Mouse (Mus musculus) brain, embryonic 14.5 days (tissue): ENCODE measurements at regions not wholly inside any gene's neighbourhood (a gene's known extent, or its start where the extent isn't known, plus 50 kb on each side); places are given as distances from the start of the nearest gene placed in this dataset.

Experiments
- CTCF ChIP-seq: fragments of 200-500 bp; IDR thresholded peaks from 2 replicates; pipeline ENCODE4 v1.5.1; 2012; ENCODE audit warnings: inconsistent platforms, mild to moderate bottlenecking, moderate library complexity, borderline replicate concordance; ENCODE audit not compliant: insufficient read depth, insufficient read length; ENCODE audit errors: extremely low read depth
- POLR2A ChIP-seq: fragments of 200-500 bp; IDR thresholded peaks from 2 replicates; pipeline ENCODE4 v1.6.1; 2012; ENCODE audit warnings: mild to moderate bottlenecking, inconsistent platforms, borderline replicate concordance; ENCODE audit not compliant: poor library complexity, insufficient read depth, insufficient read length, severe bottlenecking; ENCODE audit errors: extremely low read depth

DNA sequence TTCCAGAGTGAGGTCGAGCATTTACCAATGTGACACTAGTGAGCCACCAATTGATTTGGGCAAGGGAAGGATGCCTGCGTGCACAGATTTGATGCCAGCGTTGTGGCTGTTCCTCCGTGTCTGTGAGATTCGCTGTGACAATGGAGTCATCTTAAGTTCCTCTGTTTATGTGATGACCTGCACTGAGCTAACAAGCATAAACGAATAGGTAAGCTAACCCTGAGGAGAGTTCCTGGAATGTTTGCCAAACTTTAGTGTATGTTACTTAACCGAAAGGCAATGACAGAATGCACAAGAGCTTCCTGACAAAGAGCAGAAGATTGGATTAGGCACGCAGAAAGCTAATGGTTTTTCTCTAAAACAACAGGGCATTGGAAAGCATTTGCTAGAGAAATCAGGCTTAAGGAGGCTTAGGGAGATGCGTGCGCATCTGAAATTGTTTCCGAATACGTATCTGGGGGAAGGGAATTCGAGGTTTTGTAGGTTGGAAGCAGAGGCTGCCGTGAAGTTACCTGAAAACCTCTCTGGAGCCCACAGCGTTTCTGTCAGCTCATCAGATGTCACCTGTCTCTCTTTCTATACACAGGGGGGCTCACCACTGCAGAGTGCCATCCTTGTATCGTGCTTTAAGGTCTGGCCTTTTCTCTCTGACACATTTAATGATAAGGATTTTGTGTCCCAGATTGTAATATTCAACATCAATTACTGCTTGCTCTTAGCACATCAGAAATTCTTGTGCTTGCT lies 191.9 kb upstream of the Dkk2 start:
- no peak for TF ChIP-seq POLR2A
- no peak for TF ChIP-seq CTCF
